Mouse (Mus musculus) small intestine, adult 2 months (tissue): ENCODE measurements around the gene Wdfy3. TPM values are rescaled to one million over a fixed set of nuclear protein-coding genes. Genes with fewer than 3 reads are reported as not detected.

ENCODE experiments used
- H3K27ac ChIP-seq: fragments of 200-500 bp; 2 replicates; pipeline ENCODE4 v1.5.1; 2012; ENCODE audit warnings: low read depth, low read length, control low read depth, inconsistent platforms; ENCODE audit not compliant: insufficient read depth
- H3K27me3 ChIP-seq: fragments of 200-500 bp; 2 replicates; pipeline ENCODE4 v1.6.1; 2012; ENCODE audit warnings: mild to moderate bottlenecking, moderate library complexity, low read length, inconsistent platforms; ENCODE audit not compliant: control insufficient read depth, insufficient read depth
- H3K36me3 ChIP-seq: fragments of 200-500 bp; 2 replicates; pipeline ENCODE4 v1.6.1; 2012; ENCODE audit warnings: mild to moderate bottlenecking, low read length, control low read depth, inconsistent platforms; ENCODE audit not compliant: control insufficient read depth, insufficient read depth
- H3K4me1 ChIP-seq: fragments of 200-500 bp; 2 replicates; pipeline ENCODE4 v1.6.1; 2012; ENCODE audit warnings: low read length, inconsistent platforms, mixed read lengths; ENCODE audit not compliant: control insufficient read depth, insufficient read depth, insufficient read length
- H3K4me3 ChIP-seq: fragments of 200-500 bp; 2 replicates; pipeline ENCODE4 v1.5.1; 2012; ENCODE audit warnings: low read depth, mild to moderate bottlenecking, control low read depth, inconsistent platforms, low read length, moderate library complexity
- CTCF ChIP-seq: fragments of 200-500 bp; IDR thresholded peaks from 2 replicates; pipeline ENCODE4 v1.5.1; 2012; ENCODE audit warnings: low read depth, mild to moderate bottlenecking, control low read depth, inconsistent platforms, low read length, moderate library complexity, mixed read lengths; ENCODE audit not compliant: insufficient replicate concordance, insufficient read length; ENCODE audit errors: extremely low read depth
- POLR2A ChIP-seq: fragments of 200-500 bp; IDR thresholded peaks from 2 replicates; pipeline ENCODE4 v1.6.1; 2012; ENCODE audit warnings: low read depth, mild to moderate bottlenecking, control low read depth, inconsistent platforms, low read length, moderate library complexity
- WGBS: fragments of 180-500 bp; shearing (Covaris S2); methylation state at CpG from one replicate; pipeline ENCODE4 v1.1.7; 2018; 5-methylcytosine and 5-hydroxymethylcytosine counted together
- polyA plus RNA-seq: library from polyadenylated mRNA; depleted of rRNA; stranded (reverse); fragments of >200 nt; gene quantifications from 2 replicates; pipeline ENCODE4 v1.2.3, GENCODE M21; 2012

Gene Wdfy3
- polyA plus RNA-seq, 1 experiment, result 11.3 TPM

DNA sequence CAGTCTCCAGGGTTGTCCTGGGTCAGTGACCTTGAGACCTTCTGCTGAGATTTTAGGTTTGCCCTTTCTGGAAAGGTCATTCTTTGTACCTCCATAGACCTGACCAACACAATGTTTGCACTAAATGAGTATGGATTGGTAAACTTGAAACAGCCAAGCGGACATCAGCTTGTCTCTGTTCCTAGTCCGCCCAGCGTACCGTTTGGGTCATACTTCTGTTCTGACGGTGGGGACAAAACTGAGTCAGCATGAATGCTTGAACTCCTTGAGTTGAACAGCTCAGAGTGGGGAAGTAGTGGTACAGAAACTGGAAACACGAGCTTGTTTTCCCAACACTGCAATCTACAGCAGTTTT lies 670 bp upstream of the Wdfy3 start:
- Histone ChIP-seq H3K27me3 (no peaks in the 10 kb centered on the region), H3K27ac (peak overlapping the region; percentile 65), H3K4me1 (peaks cover 5% of the 10 kb centered on the region), H3K4me3 (peak overlapping the region; percentile 99), H3K36me3 (no peaks in the 10 kb centered on the region)
- 25% methylated on average over 6 of the region's 6 CpGs for WGBS
- TF ChIP-seq CTCF (no peak), POLR2A (no peak)

DNA sequence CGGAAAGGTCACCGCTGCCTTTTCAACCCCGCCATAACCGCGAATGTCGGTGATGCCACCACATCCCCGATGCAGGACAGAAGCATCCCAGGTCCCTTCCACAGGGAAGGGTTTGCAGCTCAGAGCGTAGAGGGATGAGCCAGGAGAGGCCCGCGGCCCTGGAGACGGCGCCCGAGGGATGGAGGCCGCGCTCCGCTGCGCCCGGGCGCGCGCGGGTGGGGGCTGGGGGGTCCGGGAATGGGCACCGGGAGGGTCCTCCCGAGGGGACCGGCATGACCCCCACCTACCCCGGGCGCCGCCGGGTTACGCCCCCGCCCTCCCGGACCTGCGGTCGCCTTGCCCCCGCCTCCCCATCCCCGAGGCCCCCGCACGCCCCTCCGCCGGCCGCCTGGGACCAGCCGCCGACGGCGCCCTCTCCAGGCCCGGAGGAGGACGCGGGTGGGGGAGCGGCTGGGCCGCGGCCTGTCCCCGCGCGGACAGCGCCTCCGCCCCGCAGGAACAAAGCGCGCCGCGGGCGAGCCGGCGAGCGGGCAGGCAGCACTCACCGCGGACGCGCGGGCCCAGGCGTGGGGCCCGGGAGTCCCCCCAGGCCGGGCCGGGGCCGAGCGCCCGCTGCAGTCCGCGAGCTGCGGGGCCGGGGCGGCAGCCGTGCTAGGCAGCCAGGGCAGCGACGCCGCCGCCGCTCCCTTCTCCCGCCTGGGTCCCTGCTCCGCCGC lies 512 bp downstream of the Wdfy3 start:
- H3K27me3 ChIP-seq, result no peaks in the 10 kb centered on the region
- H3K27ac ChIP-seq, result peak overlapping the region; percentile 59
- WGBS, result under 1% methylated on average over 87 of the region's 92 CpGs
- peak overlapping the region; percentile 99 for H3K4me3 ChIP-seq
- TF ChIP-seq POLR2A (no peak), CTCF (no peak)
- H3K36me3 ChIP-seq, result no peaks in the 10 kb centered on the region
- H3K4me1 ChIP-seq, result peaks cover 5% of the 10 kb centered on the region

DNA sequence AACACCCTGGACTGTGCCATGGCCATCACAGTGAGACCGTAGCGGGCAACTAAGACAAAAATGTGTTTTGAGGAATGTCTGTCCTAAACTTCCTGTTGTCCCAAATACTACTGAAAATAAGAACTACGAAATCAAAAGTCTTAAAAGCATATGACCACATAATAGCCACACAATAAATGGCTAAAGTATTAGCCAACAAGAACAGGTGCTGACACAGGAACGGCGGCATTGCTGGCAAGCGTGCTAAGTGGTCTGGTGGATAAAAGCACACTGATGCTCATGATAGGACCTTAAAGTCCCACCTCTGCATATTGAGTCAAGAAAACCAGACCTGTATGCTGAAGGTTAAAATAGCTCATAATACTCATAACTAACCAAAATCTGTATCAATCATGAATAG lies 3.3 kb downstream of the Wdfy3 start:
- 89% methylated on average over 6 of the region's 6 CpGs for whole genome bisulfite sequencing
- TF ChIP-seq CTCF, result no peak
- no peak for TF ChIP-seq POLR2A

DNA sequence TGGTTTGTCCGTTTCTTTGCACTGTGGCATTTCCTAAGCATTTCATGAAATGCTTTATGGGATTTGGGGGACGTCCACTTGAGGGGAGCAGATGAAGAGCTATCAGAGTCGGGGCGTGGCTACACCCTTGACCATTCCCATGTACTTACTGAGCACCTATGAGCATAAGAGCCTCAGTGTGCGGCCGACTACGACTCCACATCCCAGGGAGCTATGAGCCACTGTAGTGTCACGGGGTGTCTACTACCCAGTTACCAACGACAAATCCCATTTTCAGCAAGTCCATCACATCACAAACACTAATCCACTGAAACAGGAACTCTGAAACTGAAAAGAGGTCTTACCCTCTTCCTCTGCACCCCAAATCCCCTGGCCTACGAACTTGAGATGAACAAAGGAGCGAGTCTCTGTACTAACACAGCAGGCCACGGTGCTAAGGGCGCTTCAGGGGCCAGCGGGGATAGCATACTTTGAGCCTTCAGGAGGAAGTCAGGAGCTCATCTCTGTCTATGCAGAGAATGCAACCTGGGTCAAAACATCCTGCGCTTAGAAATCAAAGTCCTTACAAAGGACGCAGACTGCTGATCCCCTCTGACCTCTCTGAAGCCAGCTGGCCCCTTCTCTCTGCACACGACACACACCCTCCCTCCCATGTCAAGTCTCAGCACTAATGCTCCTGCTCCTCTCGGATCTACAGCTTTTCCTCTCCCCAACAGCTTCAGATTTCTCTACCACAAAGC lies 6.5 kb downstream of the Wdfy3 start:
- Histone ChIP-seq H3K27me3 (no peaks in the 10 kb centered on the region), H3K36me3 (no peaks in the 10 kb centered on the region), H3K27ac (no peak overlapping the region), H3K4me1 (peaks cover 3% of the 10 kb centered on the region; the same call in 1 of the 2 replicates), H3K4me3 (no peak overlapping the region)
- WGBS, result 81% methylated on average over 18 of the region's 18 CpGs
- TF ChIP-seq POLR2A, result no peak
- TF ChIP-seq CTCF, result no peak

More for the DNA sequence above, 3.3 kb downstream of the Wdfy3 start:
- no peaks in the 10 kb centered on the region for H3K27me3 ChIP-seq
- no peak overlapping the region for H3K4me3 ChIP-seq
- peaks cover 8% of the 10 kb centered on the region for H3K4me1 ChIP-seq
- H3K36me3 ChIP-seq, result no peaks in the 10 kb centered on the region
- H3K27ac ChIP-seq, result no peak overlapping the region

DNA sequence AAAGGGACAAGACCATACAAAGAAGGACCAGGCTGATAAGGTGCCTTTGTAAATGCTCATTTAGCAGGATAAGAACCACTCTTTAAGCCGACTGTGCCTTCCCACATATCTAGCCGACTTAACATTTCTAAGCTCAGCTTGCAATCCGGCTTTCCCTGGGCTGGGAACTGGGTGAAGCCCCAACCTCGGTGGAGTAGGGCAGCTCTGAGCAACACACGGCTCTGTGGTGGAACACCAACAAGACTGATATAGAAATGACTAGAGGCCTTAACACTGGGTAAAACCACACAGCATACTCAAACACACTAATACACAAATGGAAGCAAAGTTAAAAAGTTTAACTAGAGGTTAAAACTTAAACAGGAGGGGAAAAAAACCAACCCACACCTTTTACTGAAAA lies 7.9 kb downstream of the Wdfy3 start:
- Histone ChIP-seq H3K4me3 (no peak overlapping the region), H3K27me3 (no peaks in the 10 kb centered on the region), H3K36me3 (0 out of 2 replicates have a peak, but pooled peaks cover 1% of the 10 kb centered on the region), H3K27ac (no peak overlapping the region), H3K4me1 (peaks cover 3% of the 10 kb centered on the region; the same call in 1 of the 2 replicates)
- 66% methylated on average over 5 of the region's 5 CpGs for WGBS
- TF ChIP-seq POLR2A, result no peak
- TF ChIP-seq CTCF, result no peak

DNA sequence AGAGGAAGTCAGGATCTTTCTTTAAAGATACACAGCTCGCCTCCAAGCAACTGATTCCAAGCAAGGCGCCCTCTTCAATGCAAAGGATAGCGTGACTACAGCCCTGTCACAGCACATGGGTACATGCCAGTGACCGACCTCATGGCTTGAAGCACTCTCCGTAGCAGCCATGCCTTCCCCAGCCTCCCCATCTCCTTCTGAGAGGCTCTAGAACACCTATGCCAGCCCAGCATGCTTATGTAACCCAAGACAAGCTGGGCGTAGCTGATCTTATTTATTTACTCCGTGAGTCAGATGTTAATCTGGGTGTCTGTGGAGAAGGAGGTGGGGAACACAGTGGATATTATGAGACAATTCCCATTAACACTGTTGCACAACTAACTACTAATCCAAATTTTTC lies 13.8 kb downstream of the Wdfy3 start:
- TF ChIP-seq POLR2A (no peak), CTCF (no peak)
- Histone ChIP-seq H3K27ac (no peak overlapping the region), H3K27me3 (no peaks in the 10 kb centered on the region), H3K36me3 (0 out of 2 replicates have a peak, but pooled peaks cover 1% of the 10 kb centered on the region), H3K4me1 (peaks cover 3% of the 10 kb centered on the region), H3K4me3 (no peak overlapping the region)
- WGBS, result 74% methylated on average over 7 of the region's 7 CpGs

DNA sequence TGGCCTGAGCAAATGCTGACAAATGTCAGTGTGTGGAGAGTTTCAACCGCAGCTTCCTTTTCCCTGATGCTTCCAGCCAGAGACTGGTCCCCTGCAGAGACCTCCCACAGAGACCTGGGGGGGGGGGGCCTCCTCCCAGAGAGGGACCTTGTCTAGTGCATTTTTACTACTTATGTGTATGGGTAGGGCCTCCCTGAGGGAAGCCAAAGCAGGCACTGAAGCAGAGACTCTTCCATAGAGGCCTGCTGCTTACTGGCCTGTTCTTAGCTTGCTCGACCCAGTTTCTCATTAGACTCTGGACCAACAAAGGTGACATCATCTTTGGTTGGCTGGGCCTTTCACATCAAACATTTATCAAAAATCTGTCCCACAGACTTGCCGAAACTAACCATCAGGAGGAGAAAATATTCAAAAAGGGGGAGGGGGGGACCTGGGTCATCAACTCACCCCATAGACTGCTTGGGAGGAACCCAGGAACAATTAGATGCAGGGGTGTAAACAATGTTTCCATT lies 14.5 kb downstream of the Wdfy3 start:
- TF ChIP-seq CTCF (no peak), POLR2A (no peak)
- Histone ChIP-seq H3K4me1 (peaks cover 3% of the 10 kb centered on the region), H3K36me3 (0 out of 2 replicates have a peak, but pooled peaks cover 1% of the 10 kb centered on the region), H3K27me3 (no peaks in the 10 kb centered on the region), H3K4me3 (no peak overlapping the region), H3K27ac (no peak overlapping the region)
- 50% methylated on average over 3 of the region's 3 CpGs for WGBS
